Mouse (Mus musculus) liver, adult 2 months (tissue): Measurements from ENCODE around the gene Gm4312. TPM values are rescaled to one million over a fixed set of nuclear protein-coding genes. Genes with fewer than 3 reads are reported as not detected.
"Not testable (repeated sequence)": the region's sequence is repeated elsewhere in the genome, so short reads cannot be mapped to it uniquely, and the experiment has no call there.

Experiments
- DNase-seq: peaks from one replicate; pipeline ENCODE4 v3.0.0-alpha.2; 2011; ENCODE audit warnings: low read depth, low spot score; ENCODE audit errors: extremely low read depth
- H3K27ac ChIP-seq: fragments of 200-500 bp; replicated peaks from 2 replicates; pipeline ENCODE4 v1.5.1; 2012; ENCODE audit warnings: low read depth, mild to moderate bottlenecking, control low read depth, inconsistent platforms, low read length; ENCODE audit not compliant: insufficient read depth
- H3K27me3 ChIP-seq: fragments of 200-500 bp; 2 replicates; pipeline ENCODE4 v1.6.1; 2012; ENCODE audit warnings: mild to moderate bottlenecking, moderate library complexity, low read length, inconsistent platforms; ENCODE audit not compliant: control insufficient read depth, insufficient read depth
- H3K36me3 ChIP-seq: fragments of 200-500 bp; 2 replicates; pipeline ENCODE4 v1.6.1; 2012; ENCODE audit warnings: low read length, inconsistent platforms; ENCODE audit not compliant: control insufficient read depth, insufficient read depth
- H3K4me1 ChIP-seq: fragments of 200-500 bp; 2 replicates; pipeline ENCODE4 v1.6.1; 2011; ENCODE audit warnings: low read length; ENCODE audit not compliant: control insufficient read depth, insufficient read depth
- H3K4me3 ChIP-seq: fragments of 200-500 bp; 2 replicates; pipeline ENCODE4 v1.5.1; 2011; ENCODE audit warnings: low read depth, mild to moderate bottlenecking, control low read depth, low read length, moderate library complexity; ENCODE audit not compliant: insufficient read depth
- H3K79me2 ChIP-seq: fragments of 200-500 bp; 2 replicates; pipeline ENCODE4 v1.6.1; 2012; ENCODE audit warnings: inconsistent platforms, mild to moderate bottlenecking, low read length, moderate library complexity; ENCODE audit not compliant: control insufficient read depth, insufficient read depth
- H3K9ac ChIP-seq: fragments of 200-500 bp; 2 replicates; pipeline ENCODE4 v1.6.1; 2012; ENCODE audit warnings: low read depth, mild to moderate bottlenecking, control low read depth, inconsistent platforms, low read length
- CTCF ChIP-seq: fragments of 200-500 bp; IDR thresholded peaks from 2 replicates; pipeline ENCODE4 v1.5.1; 2011; ENCODE audit warnings: low read depth, low read length, control low read depth
- POLR2A ChIP-seq: fragments of 200-500 bp; IDR thresholded peaks from 2 replicates; pipeline ENCODE4 v1.6.1; 2011; ENCODE audit warnings: low read length, control low read depth; ENCODE audit not compliant: insufficient read depth; ENCODE audit errors: extremely low read depth
- WGBS: fragments of 180-500 bp; shearing (Covaris S2); methylation state at CpG from one replicate; pipeline ENCODE4 v1.1.7; 2018; 5-methylcytosine and 5-hydroxymethylcytosine counted together
- polyA plus RNA-seq: library from polyadenylated mRNA; depleted of rRNA; stranded (reverse); fragments of >200 nt; gene quantifications from 2 replicates; pipeline ENCODE4 v1.2.3, GENCODE M21; 2012; rRNA removed
- total RNA-seq: library from RNA; depleted of rRNA; stranded (reverse); fragments of >200 nt; gene quantifications from 2 replicates; pipeline ENCODE4 v1.2.3, GENCODE M21; 2014; rRNA removed

The Gm4312 gene
- total RNA-seq (not detected in 2 replicates), polyA plus RNA-seq (not detected in 2 replicates)

GRCm38 (mm10) chr10:100382460-100382859 lies at the start of gene Gm4312:
Gene Gm4312, minus strand, starts transcription at chr10:100382560.
- no CpG with 5 or more reads among the region's 2 CpGs for WGBS
- H3K79me2 ChIP-seq, H3K27me3 ChIP-seq, DNase-seq, H3K36me3 ChIP-seq, H3K4me3 ChIP-seq, H3K9ac ChIP-seq, H3K27ac ChIP-seq, H3K4me1 ChIP-seq: not testable (repeated sequence)

GRCm38 (mm10) chr10:100427592-100427991 lies 45.2 kb upstream of the Gm4312 start:
- H3K9ac ChIP-seq: no peak overlapping the region
- 81% methylated on average over 2 of the region's 2 CpGs for WGBS
- TF ChIP-seq CTCF (no peak), POLR2A (no peak)

GRCm38 (mm10) chr10:100415566-100415965 lies 33.2 kb upstream of the Gm4312 start:
- no peak overlapping the region for H3K9ac ChIP-seq

More at GRCm38 (mm10) chr10:100427592-100427991, 45.2 kb upstream of the Gm4312 start:
- no peaks in the 10 kb centered on the region for H3K4me1 ChIP-seq
- no peak overlapping the region for H3K27ac ChIP-seq
- H3K27me3 ChIP-seq: no peaks in the 10 kb centered on the region
- no peaks in the 10 kb centered on the region for H3K79me2 ChIP-seq
- H3K4me3 ChIP-seq: no peak overlapping the region
- no peak for DNase-seq
- H3K36me3 ChIP-seq: no peaks in the 10 kb centered on the region

GRCm38 (mm10) chr10:100402301-100402700 lies 19.9 kb upstream of the Gm4312 start:
- H3K79me2 ChIP-seq, H3K9ac ChIP-seq, H3K4me1 ChIP-seq, H3K36me3 ChIP-seq, H3K27ac ChIP-seq, H3K27me3 ChIP-seq, DNase-seq, H3K4me3 ChIP-seq: not testable (repeated sequence)
- 81% methylated on average over 6 of the region's 6 CpGs for WGBS

More at GRCm38 (mm10) chr10:100415566-100415965, 33.2 kb upstream of the Gm4312 start:
- 88% methylated on average over 7 of the region's 7 CpGs for WGBS
- no peak overlapping the region for H3K27ac ChIP-seq
- no peaks in the 10 kb centered on the region for H3K79me2 ChIP-seq
- H3K4me3 ChIP-seq: no peak overlapping the region
- H3K4me1 ChIP-seq: no peaks in the 10 kb centered on the region
- DNase-seq: no peak
- no peaks in the 10 kb centered on the region for H3K27me3 ChIP-seq
- TF ChIP-seq POLR2A (no peak), CTCF (no peak)
- no peaks in the 10 kb centered on the region for H3K36me3 ChIP-seq

DNA sequence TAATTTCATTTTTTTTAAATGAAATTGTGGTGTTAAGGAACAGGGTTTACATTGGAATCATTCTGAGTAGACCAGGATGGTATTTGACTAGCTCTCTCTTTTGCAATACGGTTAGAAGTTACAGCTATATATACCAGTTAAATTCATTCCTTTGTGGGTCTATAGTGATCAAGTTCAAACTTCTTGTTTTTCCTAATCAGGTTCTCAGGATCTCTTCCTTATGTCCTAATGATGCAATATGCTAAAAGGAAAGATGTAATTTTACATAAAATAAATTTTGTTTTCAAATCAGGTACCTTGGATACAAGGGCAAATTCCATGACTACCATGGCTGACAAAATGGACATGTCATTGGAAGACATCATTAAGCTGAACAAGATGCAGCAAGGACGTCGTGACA lies 21.3 kb downstream of the Gm4312 start, which contains the start of gene Gm4307:
TSS of gene Gm4307 (plus strand) at position 301 of the 400 bp plus-strand sequence.
- H3K79me2 ChIP-seq, H3K9ac ChIP-seq, DNase-seq, H3K4me1 ChIP-seq, H3K27ac ChIP-seq, H3K27me3 ChIP-seq, H3K4me3 ChIP-seq, H3K36me3 ChIP-seq: not testable (repeated sequence)
- WGBS: no CpG with 5 or more reads among the region's 3 CpGs

GRCm38 (mm10) chr10:100356841-100357240 lies 25.5 kb downstream of the Gm4312 start:
- not testable (repeated sequence) for DNase-seq, H3K27ac ChIP-seq
- 53% methylated on average over 2 of the region's 2 CpGs for WGBS

DNA sequence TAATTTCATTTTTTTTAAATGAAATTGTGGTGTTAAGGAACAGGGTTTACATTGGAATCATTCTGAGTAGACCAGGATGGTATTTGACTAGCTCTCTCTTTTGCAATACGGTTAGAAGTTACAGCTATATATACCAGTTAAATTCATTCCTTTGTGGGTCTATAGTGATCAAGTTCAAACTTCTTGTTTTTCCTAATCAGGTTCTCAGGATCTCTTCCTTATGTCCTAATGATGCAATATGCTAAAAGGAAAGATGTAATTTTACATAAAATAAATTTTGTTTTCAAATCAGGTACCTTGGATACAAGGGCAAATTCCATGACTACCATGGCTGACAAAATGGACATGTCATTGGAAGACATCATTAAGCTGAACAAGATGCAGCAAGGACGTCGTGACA lies 31.6 kb downstream of the Gm4312 start, which contains the start of gene Gm4305:
TSS of gene Gm4305 (plus strand) at position 301 of the 400 bp plus-strand sequence.
- H3K27ac ChIP-seq, H3K4me1 ChIP-seq, H3K9ac ChIP-seq, H3K36me3 ChIP-seq, DNase-seq, H3K27me3 ChIP-seq, H3K4me3 ChIP-seq, H3K79me2 ChIP-seq: not testable (repeated sequence)
- no CpG with 5 or more reads among the region's 3 CpGs for WGBS

More at GRCm38 (mm10) chr10:100356841-100357240, 25.5 kb downstream of the Gm4312 start:
- H3K79me2 ChIP-seq, H3K4me3 ChIP-seq, H3K9ac ChIP-seq, H3K27me3 ChIP-seq, H3K36me3 ChIP-seq, H3K4me1 ChIP-seq: not testable (repeated sequence)

DNA sequence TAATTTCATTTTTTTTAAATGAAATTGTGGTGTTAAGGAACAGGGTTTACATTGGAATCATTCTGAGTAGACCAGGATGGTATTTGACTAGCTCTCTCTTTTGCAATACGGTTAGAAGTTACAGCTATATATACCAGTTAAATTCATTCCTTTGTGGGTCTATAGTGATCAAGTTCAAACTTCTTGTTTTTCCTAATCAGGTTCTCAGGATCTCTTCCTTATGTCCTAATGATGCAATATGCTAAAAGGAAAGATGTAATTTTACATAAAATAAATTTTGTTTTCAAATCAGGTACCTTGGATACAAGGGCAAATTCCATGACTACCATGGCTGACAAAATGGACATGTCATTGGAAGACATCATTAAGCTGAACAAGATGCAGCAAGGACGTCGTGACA lies 36.7 kb downstream of the Gm4312 start, which contains the start of gene Gm4303:
TSS of gene Gm4303 (plus strand) at position 301 of the 400 bp plus-strand sequence.
- not testable (repeated sequence) for H3K79me2 ChIP-seq, H3K4me1 ChIP-seq, H3K27me3 ChIP-seq, DNase-seq, H3K27ac ChIP-seq, H3K36me3 ChIP-seq, H3K4me3 ChIP-seq, H3K9ac ChIP-seq
- WGBS: no CpG with 5 or more reads among the region's 3 CpGs

GRCm38 (mm10) chr10:100340536-100340935 lies 41.8 kb downstream of the Gm4312 start, which contains the start of gene Gm4302:
Gene Gm4302, plus strand, starts transcription at chr10:100340836.
- not testable (repeated sequence) for H3K36me3 ChIP-seq, H3K9ac ChIP-seq, H3K79me2 ChIP-seq, H3K4me3 ChIP-seq, DNase-seq, H3K27ac ChIP-seq, H3K4me1 ChIP-seq, H3K27me3 ChIP-seq
- no CpG with 5 or more reads among the region's 3 CpGs for WGBS
